Mouse (Mus musculus) embryonic fibroblast, embryonic 13.5 days (primary cell): ENCODE measurements around the gene Pla2g1b. TPM values are rescaled to one million over a fixed set of nuclear protein-coding genes. Genes with fewer than 3 reads are reported as not detected.
A peak's percentile ranks its signal among the peaks of the same experiment; 100 is the strongest.
"Not testable (repeated sequence)": the region's sequence is repeated elsewhere in the genome, so short reads cannot be mapped to it uniquely, and the experiment has no call there.

Experiments used
- H3K27ac ChIP-seq: 2 replicates; pipeline ENCODE4 v1.5.1; 2012; ENCODE audit warnings: low read length, control low read depth, inconsistent platforms; ENCODE audit not compliant: insufficient read depth
- H3K4me1 ChIP-seq: 2 replicates; pipeline ENCODE4 v1.6.1; 2011; ENCODE audit warnings: low read length; ENCODE audit not compliant: control insufficient read depth, insufficient read depth
- H3K4me3 ChIP-seq: 2 replicates; pipeline ENCODE4 v1.5.1; 2011; ENCODE audit warnings: mild to moderate bottlenecking, control low read depth, low read length; ENCODE audit not compliant: insufficient read depth
- CTCF ChIP-seq: IDR thresholded peaks from 2 replicates; pipeline ENCODE4 v1.5.1; 2011; ENCODE audit warnings: mild to moderate bottlenecking, control low read depth, low read length, moderate library complexity, borderline replicate concordance; ENCODE audit not compliant: insufficient read depth
- POLR2A ChIP-seq: IDR thresholded peaks from 2 replicates; pipeline ENCODE4 v1.6.1; 2011; ENCODE audit warnings: low read depth, mild to moderate bottlenecking, control low read depth, low read length, moderate library complexity
- polyA plus RNA-seq: library from polyadenylated mRNA; stranded (reverse); fragments of >200 nt; gene quantifications from 2 replicates; pipeline ENCODE4 v1.2.4, GENCODE M21; 2011; ENCODE audit warnings: low read depth; ENCODE audit not compliant: missing spikeins, insufficient read length

Gene Pla2g1b
- polyA plus RNA-seq, 1 experiment: not detected

GRCm38 (mm10) chr5:115509790-115510689 lies 44.0 kb downstream of the Pla2g1b start:
- Histone ChIP-seq H3K27ac (no peak overlapping the region), H3K4me1 (peaks cover 9% of the 10 kb centered on the region), H3K4me3 (0 out of 2 replicates have a peak overlapping the region, but pooled peaks have one; percentile 8)
- no peak for TF ChIP-seq CTCF
- TF ChIP-seq POLR2A: no peak

GRCm38 (mm10) chr5:115512375-115512774 lies 46.3 kb downstream of the Pla2g1b start:
- no peak overlapping the region for H3K4me3 ChIP-seq
- peaks cover 13% of the 10 kb centered on the region for H3K4me1 ChIP-seq
- H3K27ac ChIP-seq: no peak overlapping the region
- no peak for TF ChIP-seq POLR2A

- peaks cover 13% of the 10 kb centered on the region for H3K4me1 ChIP-seq
- H3K27ac ChIP-seq: no peak overlapping the region
- H3K4me3 ChIP-seq: no peak overlapping the region
- TF ChIP-seq CTCF (no peak), POLR2A (no peak)
Measured at GRCm38 (mm10) chr5:115513246-115513645, 47.2 kb downstream of the Pla2g1b start.

- TF ChIP-seq POLR2A (no peak), CTCF (no peak)
- H3K4me1 ChIP-seq: peaks cover 13% of the 10 kb centered on the region
- H3K27ac ChIP-seq: no peak overlapping the region
- H3K4me3 ChIP-seq: no peak overlapping the region
Measured at GRCm38 (mm10) chr5:115513721-115514120, 47.7 kb downstream of the Pla2g1b start.

GRCm38 (mm10) chr5:115514346-115514745 lies 48.3 kb downstream of the Pla2g1b start:
- TF ChIP-seq POLR2A (no peak), CTCF (no peak)
- Histone ChIP-seq H3K4me1 (peaks cover 13% of the 10 kb centered on the region), H3K4me3 (no peak overlapping the region), H3K27ac (peak overlapping the region; percentile 48)

- H3K4me1 ChIP-seq: peaks cover 13% of the 10 kb centered on the region
Measured at GRCm38 (mm10) chr5:115514896-115515587, 49.0 kb downstream of the Pla2g1b start.

GRCm38 (mm10) chr5:115516081-115516907 lies 50.2 kb downstream of the Pla2g1b start:
- peaks cover 13% of the 10 kb centered on the region for H3K4me1 ChIP-seq
- TF ChIP-seq CTCF (no peak), POLR2A (no peak)
- no peak overlapping the region for H3K27ac ChIP-seq
- H3K4me3 ChIP-seq: no peak overlapping the region

More at GRCm38 (mm10) chr5:115514896-115515587, 49.0 kb downstream of the Pla2g1b start:
- H3K4me3 ChIP-seq: no peak overlapping the region
- no peak for TF ChIP-seq POLR2A
- H3K27ac ChIP-seq: peak overlapping the region; percentile 48

GRCm38 (mm10) chr5:115516908-115517307 lies 50.8 kb downstream of the Pla2g1b start:
- TF ChIP-seq POLR2A (no peak), CTCF (no peak)
- Histone ChIP-seq H3K27ac (no peak overlapping the region), H3K4me3 (no peak overlapping the region), H3K4me1 (peaks cover 16% of the 10 kb centered on the region)

GRCm38 (mm10) chr5:115517501-115517900 lies 51.4 kb downstream of the Pla2g1b start:
- Histone ChIP-seq H3K4me1 (peaks cover 21% of the 10 kb centered on the region), H3K27ac (no peak overlapping the region)
- no peak for TF ChIP-seq POLR2A
- no peak for TF ChIP-seq CTCF

GRCm38 (mm10) chr5:115518214-115518613 lies 52.2 kb downstream of the Pla2g1b start:
- H3K4me3 ChIP-seq, H3K27ac ChIP-seq: not testable (repeated sequence)
- H3K4me1 ChIP-seq: peaks cover 23% of the 10 kb centered on the region

More at GRCm38 (mm10) chr5:115517501-115517900, 51.4 kb downstream of the Pla2g1b start:
- H3K4me3 ChIP-seq: no peak overlapping the region
